Mouse (Mus musculus) fat pad, adult 2 months (tissue): ENCODE data around the gene Daam2.

Experiments used
- DNase-seq: peaks from one replicate; pipeline ENCODE4 v3.0.0-alpha.2; 2011; ENCODE audit warnings: low read depth, low spot score; ENCODE audit errors: extremely low read depth

Gene Daam2

GRCm38 (mm10) chr17:49534267-49534719 lies 29.9 kb downstream of the Daam2 start:
- DNase-seq = no peak

DNA sequence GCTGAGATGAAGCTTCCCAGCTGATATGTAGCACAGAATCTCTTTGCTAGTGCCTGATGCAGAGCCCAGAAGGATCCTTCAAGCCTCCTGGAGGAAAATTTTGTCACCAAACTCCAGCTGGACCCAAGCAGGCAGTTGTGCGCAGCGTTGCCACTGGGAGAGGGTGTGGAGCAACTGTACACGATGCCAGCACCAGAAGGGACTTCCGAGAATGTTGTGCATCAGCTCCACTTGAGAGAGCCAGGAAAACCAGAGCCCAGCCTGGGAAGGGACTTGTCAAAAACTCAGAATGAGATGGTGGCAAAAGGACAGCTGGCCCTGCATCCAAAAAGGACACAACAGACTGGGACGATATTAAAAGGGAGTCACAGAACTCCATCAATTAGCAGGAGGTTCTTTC lies 32.5 kb downstream of the Daam2 start:
- DNase-seq = no peak

GRCm38 (mm10) chr17:49530215-49530614 lies 33.9 kb downstream of the Daam2 start:
- DNase-seq = no peak

DNA sequence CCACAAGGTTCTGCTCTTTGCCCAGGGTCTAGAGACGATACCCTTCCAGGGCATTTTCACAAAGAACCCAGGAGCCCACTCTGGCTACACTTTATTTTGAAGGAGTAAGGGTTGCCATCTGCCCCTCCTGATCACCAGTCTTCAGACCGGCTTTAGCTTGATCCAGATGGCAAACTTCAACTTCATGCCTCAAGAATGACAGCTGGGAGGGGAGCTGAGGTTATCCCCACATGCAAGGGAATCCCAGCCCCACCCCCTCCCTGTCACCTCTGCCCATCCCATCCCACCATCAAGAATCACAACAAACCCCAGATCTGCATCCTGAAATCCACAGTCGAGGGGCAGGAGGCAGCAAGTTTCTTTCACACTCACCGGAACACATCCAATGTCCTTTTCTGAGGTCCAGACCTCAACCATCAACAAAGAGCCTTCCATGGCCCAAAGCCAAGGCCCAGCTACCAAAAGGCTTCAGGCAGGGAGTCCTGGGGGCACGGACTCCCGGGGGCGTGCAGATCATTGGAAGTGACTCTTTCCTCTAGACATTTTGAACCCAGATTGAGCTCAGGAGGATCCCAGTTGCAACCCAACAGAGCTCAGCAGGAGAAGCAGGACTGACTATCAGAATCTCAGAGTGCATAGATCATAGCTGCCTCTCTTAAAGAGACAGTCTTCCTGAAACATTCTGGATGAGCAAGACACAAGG lies 35.5 kb downstream of the Daam2 start:
- DNase-seq = no peak

GRCm38 (mm10) chr17:49528033-49528432 lies 36.1 kb downstream of the Daam2 start:
- no peak for DNase-seq

DNA sequence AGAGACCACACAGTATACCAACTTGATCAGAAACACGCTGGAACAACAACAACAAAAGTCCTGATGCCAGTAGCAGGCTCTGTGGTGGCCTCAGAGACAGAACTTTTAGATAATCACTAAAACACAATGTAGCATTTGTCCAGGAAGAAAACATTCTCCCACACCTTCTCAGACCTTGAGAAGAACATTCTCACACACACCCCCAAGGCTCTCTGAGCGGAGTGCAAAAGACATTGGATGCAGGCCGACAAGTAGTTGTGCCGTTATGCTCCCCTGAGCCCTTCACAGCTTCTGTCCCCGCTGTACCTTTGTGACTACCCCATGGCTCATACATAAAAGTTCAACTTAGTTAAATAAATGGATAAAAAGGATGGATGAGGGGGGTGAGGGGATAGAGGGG lies 37.6 kb downstream of the Daam2 start:
- DNase-seq = no peak

GRCm38 (mm10) chr17:49525911-49526310 lies 38.2 kb downstream of the Daam2 start:
- no peak for DNase-seq

DNA sequence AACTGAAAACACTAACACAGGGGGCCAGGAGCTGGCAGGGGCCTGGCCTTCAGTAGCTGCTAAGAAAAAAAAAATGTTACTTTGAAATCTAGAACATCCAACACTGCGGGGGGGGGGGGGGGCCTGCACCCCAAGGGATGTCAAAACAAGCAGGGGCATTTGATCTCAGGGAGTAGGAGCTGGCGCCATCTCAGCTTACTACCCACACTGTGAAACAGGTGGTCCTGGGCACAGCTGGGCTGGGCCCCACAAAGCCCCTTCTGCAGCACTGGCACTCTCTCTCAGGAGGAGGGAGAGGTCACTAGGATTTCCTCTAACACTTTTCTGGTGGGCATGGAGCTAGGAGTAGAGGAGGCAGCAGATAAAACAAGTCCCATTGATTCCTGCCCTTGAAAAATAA lies 39.6 kb downstream of the Daam2 start:
- DNase-seq = no peak

GRCm38 (mm10) chr17:49522435-49522834 lies 41.7 kb downstream of the Daam2 start:
- DNase-seq = no peak

DNA sequence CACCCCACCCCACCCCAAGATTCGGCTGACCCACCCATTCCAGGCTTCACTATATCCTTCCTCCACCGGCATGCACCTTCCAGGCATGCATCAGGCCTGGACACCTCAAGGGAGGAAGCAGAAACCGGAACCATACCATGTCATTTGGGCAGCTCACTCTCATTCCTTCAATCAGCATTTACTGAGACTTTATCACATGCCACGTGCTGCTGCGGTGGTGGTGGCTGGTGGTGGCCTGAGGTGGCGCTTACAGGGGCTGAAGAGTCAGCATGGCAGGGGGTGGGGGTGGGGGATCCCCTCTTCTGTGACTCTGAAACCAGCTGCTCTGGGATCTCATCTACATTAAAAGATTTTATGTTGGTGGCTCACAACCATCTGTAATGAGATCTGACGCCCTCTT lies 42.1 kb downstream of the Daam2 start:
- no peak for DNase-seq

- no peak for DNase-seq
These were observed 43.5 kb downstream of the Daam2 start for GRCm38 (mm10) chr17:49520674-49521073.

GRCm38 (mm10) chr17:49519576-49520247 lies 44.4 kb downstream of the Daam2 start:
- no peak for DNase-seq

GRCm38 (mm10) chr17:49517091-49517490 lies 47.1 kb downstream of the Daam2 start:
- DNase-seq = no peak

- no peak for DNase-seq
These were observed 48.5 kb downstream of the Daam2 start for GRCm38 (mm10) chr17:49515678-49516077.

GRCm38 (mm10) chr17:49515141-49515540 lies 49.0 kb downstream of the Daam2 start:
- DNase-seq = no peak

GRCm38 (mm10) chr17:49512671-49513085 lies 51.5 kb downstream of the Daam2 start:
- no peak for DNase-seq

DNA sequence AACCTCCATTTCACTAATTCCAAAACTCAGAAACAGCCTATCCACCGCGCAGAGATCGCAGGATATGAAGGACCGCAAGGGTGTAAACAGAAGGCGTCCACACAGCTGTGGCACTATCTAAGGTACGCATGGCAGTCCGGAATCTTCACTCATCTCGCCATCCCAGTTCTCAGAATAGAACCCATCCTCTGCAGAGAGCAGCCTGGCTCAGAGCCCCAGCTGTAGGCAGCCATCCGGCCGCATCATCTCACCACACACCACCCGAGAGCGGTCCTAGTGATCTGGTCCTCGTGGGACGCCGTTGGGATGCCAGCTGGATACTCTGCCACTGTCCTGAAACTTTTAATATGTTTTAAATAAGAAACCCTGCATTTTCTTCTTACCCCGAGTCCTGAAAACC lies 54.7 kb downstream of the Daam2 start:
- DNase-seq = no peak

- no peak for DNase-seq
These were observed 60.8 kb downstream of the Daam2 start for GRCm38 (mm10) chr17:49503246-49503900.

GRCm38 (mm10) chr17:49500234-49500633 lies 63.9 kb downstream of the Daam2 start:
- DNase-seq = no peak

DNA sequence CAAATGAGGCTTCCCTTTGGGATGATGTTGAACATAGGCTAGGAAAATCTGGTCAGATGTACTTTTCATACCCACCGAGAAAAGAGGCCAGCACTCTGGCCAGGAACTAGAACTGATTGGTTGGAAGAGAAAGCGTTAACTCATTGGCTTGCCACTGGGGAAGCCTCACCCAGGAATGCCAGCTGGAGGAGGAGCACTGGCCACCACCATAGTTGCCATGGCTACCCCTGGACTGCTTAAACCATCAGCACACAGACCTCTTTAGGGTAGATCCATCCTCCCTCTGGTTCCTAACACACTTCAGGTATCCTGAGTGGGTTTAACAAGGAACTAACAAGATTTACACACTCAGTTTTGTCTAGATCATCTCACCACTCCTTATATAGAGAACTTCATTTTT lies 64.5 kb downstream of the Daam2 start:
- DNase-seq = no peak

DNA sequence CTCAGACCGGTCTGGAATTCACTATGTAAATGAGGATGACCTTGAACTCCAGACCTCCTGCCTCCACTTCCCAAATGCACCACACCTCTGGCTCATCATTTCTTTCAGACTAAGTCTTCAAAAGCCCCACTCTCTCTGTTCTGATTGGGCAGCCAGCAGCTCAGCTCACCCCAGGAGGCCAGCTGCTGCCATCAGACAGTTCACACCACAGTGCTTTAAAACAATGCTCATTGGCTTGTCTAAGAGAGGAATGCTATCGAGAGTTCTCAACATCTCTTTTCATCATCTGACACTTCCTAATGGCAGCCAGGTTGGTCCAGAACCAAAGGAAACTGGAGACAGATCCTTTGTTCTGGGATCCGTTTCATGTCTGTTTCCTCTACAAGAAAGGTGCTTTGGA lies 66.0 kb downstream of the Daam2 start:
- DNase-seq = no peak

DNA sequence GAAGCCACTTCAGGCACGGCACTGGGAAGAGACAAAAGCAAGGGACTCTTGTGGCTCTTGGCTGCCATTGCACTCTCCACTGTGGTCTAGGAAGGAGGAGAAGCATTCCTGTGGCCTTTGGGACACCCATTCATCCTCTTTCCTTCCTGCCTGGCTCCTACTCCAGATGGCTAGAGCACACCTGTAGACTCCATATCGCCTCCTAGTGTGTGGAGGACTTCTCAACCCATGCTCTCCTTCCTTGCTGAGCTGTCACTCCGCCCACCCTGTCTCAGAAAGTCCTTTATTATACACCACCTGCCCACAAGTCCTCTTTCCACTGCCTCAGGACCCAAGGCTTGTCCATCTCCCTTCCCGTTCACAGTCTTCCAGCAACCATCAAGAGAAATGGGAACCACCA lies 70.9 kb downstream of the Daam2 start:
- no peak for DNase-seq
